Mouse (Mus musculus) embryonic facial prominence, embryonic 10.5 days (tissue): ENCODE results near the gene Trim75. TPM values are rescaled to one million over a fixed set of nuclear protein-coding genes. Genes with fewer than 3 reads are reported as not detected.
"Not testable (repeated sequence)": the region's sequence is repeated elsewhere in the genome, so short reads cannot be mapped to it uniquely, and the experiment has no call there.

ENCODE experiments used
- DNase-seq: peaks from one replicate; pipeline ENCODE4 v3.0.0-alpha.2; 2017; ENCODE audit warnings: low spot score
- H3K27ac ChIP-seq: fragments of 300-500 bp; sonication (generic); replicated peaks from 2 replicates; pipeline ENCODE4 v1.5.1; 2016; ENCODE audit warnings: mild to moderate bottlenecking
- H3K27me3 ChIP-seq: fragments of 300-500 bp; sonication (generic); replicated peaks from 2 replicates; pipeline ENCODE4 v1.6.1; 2016; ENCODE audit warnings: low read depth, mild to moderate bottlenecking; ENCODE audit not compliant: poor library complexity, severe bottlenecking
- H3K36me3 ChIP-seq: fragments of 300-500 bp; sonication (generic); replicated peaks from 2 replicates; pipeline ENCODE4 v1.6.1; 2016; ENCODE audit warnings: mild to moderate bottlenecking, moderate library complexity
- H3K4me1 ChIP-seq: fragments of 300-500 bp; sonication (generic); 2 replicates; pipeline ENCODE4 v1.6.1; 2016
- H3K4me3 ChIP-seq: fragments of 300-500 bp; sonication (generic); 2 replicates; pipeline ENCODE4 v1.5.1; 2016; ENCODE audit warnings: mild to moderate bottlenecking, moderate library complexity
- H3K9me3 ChIP-seq: fragments of 300-500 bp; sonication (generic); 2 replicates; pipeline ENCODE4 v1.6.1; 2016; ENCODE audit warnings: mild to moderate bottlenecking
- WGBS: fragments of 180-500 bp; shearing (Covaris S2); methylation state at CpG from one replicate; pipeline ENCODE4 v1.1.7; 2016; 5-methylcytosine and 5-hydroxymethylcytosine counted together
- polyA plus RNA-seq: library from polyadenylated mRNA; unstranded; fragments of >200 nt; fragmentation: Nextera tagmentation; extraction: Ambion mirVana; gene quantifications from 2 replicates; pipeline ENCODE4 v1.2.1, GENCODE M21; 2016

Gene Trim75
- not detected in 2 replicates for polyA plus RNA-seq

GRCm38 (mm10) chr8:64987731-64988130 lies at the start of gene Trim75:
Gene Trim75 (minus strand): TSS chr8:64987831.
- Histone ChIP-seq H3K9me3 (no peaks in the 10 kb centered on the region), H3K4me1 (peaks cover 6% of the 10 kb centered on the region; the same call in 1 of the 2 replicates), H3K27me3 (no peaks in the 10 kb centered on the region), H3K27ac (no peak within 1 kb of the TSS), H3K36me3 (no peaks in the 10 kb centered on the region), H3K4me3 (no peak within 1 kb of the TSS)
- 88% methylated on average over 4 of the region's 4 CpGs for WGBS
- no peak for DNase-seq

DNA sequence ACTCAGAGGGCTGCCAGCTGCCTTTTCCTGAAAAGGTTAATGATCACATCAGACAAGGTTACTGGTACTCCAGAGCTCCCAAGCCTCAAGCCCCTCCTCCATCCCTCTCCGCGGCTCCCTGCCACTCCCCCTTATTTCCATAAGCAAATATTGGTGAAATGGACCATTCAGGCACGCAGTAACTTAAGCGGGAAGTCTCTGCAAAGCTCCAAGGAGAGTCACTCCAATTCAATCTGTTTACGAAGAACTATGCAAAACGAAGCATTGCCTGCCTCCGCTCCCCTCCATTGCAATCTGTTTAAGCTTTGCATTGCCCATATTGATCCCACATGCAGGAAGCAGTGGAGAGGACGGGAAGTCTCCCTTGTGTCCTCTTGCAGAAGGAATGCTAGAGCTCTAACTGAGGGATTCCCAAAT lies 49.5 kb upstream of the Trim75 start, which contains the start of gene Apela:
Gene Apela (minus strand): TSS at position 220 of the 417 bp plus-strand sequence.
- H3K36me3 ChIP-seq: no peaks in the 10 kb centered on the region
- H3K4me1 ChIP-seq: peaks cover 39% of the 10 kb centered on the region
- peak within 1 kb of the TSS; percentile 51 for H3K4me3 ChIP-seq
- no peaks in the 10 kb centered on the region for H3K9me3 ChIP-seq
- H3K27ac ChIP-seq: peak within 1 kb of the TSS; percentile 40
- under 1% methylated on average over 8 of the region's 8 CpGs for WGBS
- H3K27me3 ChIP-seq: no peaks in the 10 kb centered on the region
- DNase-seq: peak; percentile 78

- no peak for DNase-seq
- peaks cover 39% of the 10 kb centered on the region for H3K4me1 ChIP-seq
- no peaks in the 10 kb centered on the region for H3K9me3 ChIP-seq
- H3K36me3 ChIP-seq: no peaks in the 10 kb centered on the region
- H3K4me3 ChIP-seq: no peak overlapping the region
- WGBS: 51% methylated on average over 2 of the region's 2 CpGs
- H3K27ac ChIP-seq: no peak overlapping the region; the same call in 1 of the 2 replicates
- no peaks in the 10 kb centered on the region for H3K27me3 ChIP-seq
Observed at GRCm38 (mm10) chr8:65034136-65034535, 46.5 kb upstream of the Trim75 start.

DNA sequence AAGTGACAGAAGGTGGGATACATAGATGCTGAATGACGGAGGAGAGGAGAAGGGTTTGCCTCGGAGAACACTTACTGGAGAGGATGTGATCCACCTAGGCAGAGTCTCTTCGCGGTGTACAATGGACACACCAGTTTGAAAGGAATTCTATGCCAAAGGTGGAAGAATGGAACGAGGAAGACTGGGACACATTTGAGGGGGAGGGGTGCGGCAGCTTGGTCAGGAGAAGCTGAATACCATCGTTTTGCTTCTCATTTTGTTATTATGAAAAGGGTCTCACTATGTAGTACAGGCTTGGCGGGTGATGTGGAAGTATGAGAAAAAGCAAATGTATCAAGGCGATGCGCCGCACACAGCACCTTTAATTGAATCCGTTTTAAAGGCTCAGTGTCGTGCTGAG lies 45.4 kb upstream of the Trim75 start:
- WGBS: 85% methylated on average over 13 of the region's 13 CpGs
- no peaks in the 10 kb centered on the region for H3K27me3 ChIP-seq
- peaks cover 39% of the 10 kb centered on the region for H3K4me1 ChIP-seq
- no peaks in the 10 kb centered on the region for H3K9me3 ChIP-seq
- no peak overlapping the region for H3K27ac ChIP-seq
- no peak overlapping the region for H3K4me3 ChIP-seq
- no peak for DNase-seq
- H3K36me3 ChIP-seq: no peaks in the 10 kb centered on the region

DNA sequence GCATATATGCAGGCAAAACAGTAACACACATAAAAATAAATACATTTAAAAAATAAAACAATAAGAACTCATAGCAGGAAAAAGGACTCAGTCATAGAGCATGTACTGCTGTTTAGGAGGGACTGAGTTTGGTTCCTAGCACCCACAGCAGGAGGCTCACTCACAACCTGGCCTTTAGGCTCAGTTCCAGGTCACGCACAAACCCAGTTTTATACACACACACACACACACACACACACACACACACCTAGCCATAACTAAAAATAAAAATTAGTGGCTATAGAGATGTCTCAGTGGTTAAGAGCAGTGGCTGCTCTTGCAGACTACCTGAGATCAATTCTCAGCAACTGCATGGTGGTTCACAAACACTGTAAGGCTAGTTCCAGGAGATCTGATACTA lies 44.5 kb upstream of the Trim75 start:
- H3K9me3 ChIP-seq: no peaks in the 10 kb centered on the region
- H3K27me3 ChIP-seq: no peaks in the 10 kb centered on the region
- DNase-seq: no peak
- no peak overlapping the region for H3K27ac ChIP-seq
- no peak overlapping the region for H3K4me3 ChIP-seq
- H3K36me3 ChIP-seq: no peaks in the 10 kb centered on the region
- WGBS: 96% methylated on average over 1 of the region's 1 CpGs
- H3K4me1 ChIP-seq: peaks cover 31% of the 10 kb centered on the region

DNA sequence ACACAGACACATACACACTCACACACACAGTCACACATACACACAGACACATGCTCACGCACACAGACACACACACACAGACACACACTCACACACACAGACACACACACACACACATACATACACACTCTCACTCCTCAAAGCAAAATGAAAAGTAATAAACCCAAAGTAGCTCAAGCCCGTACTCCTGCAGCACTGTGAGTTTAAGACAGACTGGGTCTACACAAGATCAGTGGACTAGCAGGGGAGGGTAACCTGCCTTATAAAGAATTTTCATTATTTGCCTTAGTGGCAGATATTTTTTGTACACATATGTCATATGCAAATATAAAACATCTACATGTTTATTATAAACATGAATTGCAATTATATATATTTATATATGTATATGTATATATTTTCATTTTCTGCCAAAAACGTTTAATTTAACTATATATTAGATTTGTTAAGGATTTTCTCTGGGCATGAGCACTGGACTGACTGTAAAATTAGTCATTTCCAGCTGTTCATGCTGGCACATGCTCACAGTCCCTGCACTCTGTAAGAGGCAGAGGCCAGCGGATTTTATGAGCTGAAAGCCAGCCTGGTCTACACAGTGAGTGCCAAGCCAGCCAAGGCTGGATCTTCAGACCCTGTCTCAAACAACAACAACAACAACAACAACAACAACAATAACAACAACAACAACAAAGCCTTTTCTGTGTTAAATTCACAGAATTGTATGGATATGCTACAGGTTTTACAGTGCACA lies 43.3 kb upstream of the Trim75 start:
- H3K9me3 ChIP-seq: no peaks in the 10 kb centered on the region
- 80% methylated on average over 4 of the region's 4 CpGs for WGBS
- no peaks in the 10 kb centered on the region for H3K36me3 ChIP-seq
- DNase-seq: no peak
- H3K27ac ChIP-seq: no peak overlapping the region
- H3K27me3 ChIP-seq: no peaks in the 10 kb centered on the region
- H3K4me3 ChIP-seq: no peak overlapping the region
- H3K4me1 ChIP-seq: peaks cover 24% of the 10 kb centered on the region

- no peak overlapping the region for H3K27ac ChIP-seq
- H3K4me3 ChIP-seq: no peak overlapping the region
- H3K4me1 ChIP-seq: peaks cover 13% of the 10 kb centered on the region
- WGBS: 74% methylated on average over 4 of the region's 4 CpGs
- H3K27me3 ChIP-seq: no peaks in the 10 kb centered on the region
- H3K9me3 ChIP-seq: no peaks in the 10 kb centered on the region
- H3K36me3 ChIP-seq: no peaks in the 10 kb centered on the region
- no peak for DNase-seq
Observed at GRCm38 (mm10) chr8:65029776-65030175, 42.1 kb upstream of the Trim75 start.

DNA sequence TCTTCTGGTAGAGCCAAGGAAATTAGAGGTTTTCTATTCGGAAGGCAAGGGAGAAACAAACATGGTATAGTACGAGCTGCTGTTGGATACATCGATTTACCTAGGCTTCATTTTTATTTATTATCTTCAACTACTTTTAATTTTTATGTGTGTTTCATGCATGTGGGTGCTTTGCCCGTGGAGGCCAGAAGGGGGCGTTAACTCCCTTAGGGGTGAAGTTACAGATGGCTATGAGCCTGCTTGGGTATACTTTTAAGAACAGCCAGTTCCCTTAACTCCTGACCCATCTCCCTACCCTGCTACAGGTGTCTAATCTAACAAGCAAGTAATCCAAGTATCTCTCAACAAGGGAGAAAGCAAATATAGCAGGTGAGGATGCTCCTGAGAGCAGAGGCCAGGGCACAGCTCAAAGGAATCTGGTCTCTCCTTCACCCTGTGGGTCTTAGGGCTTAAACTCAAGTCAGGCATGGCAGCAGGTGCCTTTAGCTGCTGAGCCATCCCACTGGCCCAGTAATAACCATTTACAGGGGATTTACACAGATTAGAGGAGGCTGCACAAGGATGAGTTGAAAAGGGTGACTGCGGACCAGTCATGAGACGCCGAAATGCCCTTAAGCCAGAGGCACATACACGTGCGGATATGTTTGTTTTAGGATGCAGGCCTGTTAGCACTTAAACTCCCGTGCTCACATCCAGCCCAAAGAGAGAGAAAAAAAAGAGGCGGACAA lies 41.5 kb upstream of the Trim75 start:
- Histone ChIP-seq H3K27me3 (no peaks in the 10 kb centered on the region), H3K4me1 (peaks cover 7% of the 10 kb centered on the region), H3K4me3 (no peak overlapping the region), H3K27ac (no peak overlapping the region), H3K36me3 (no peaks in the 10 kb centered on the region), H3K9me3 (no peaks in the 10 kb centered on the region)
- 78% methylated on average over 12 of the region's 12 CpGs for WGBS
- no peak for DNase-seq

DNA sequence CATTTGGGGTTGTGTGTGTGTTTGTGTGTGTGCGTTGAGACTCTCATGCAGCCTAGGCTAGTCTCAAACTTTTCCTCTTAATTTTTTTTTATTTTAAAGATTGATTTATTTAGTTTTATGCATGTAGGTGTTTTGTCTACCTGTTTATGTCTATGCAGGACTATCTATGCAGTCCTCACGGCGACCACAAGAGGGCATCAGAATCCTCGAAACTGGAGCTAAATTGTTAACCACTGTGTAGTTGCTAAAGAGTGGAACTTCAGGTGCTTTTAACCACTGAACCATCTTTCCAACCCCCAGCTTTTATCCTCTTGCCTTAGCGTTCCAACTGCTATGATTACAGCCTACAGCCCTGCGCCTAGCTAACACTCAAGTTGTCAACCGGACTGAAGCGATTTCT lies 34.9 kb upstream of the Trim75 start:
- Histone ChIP-seq H3K4me1 (no peaks in the 10 kb centered on the region), H3K36me3 (no peaks in the 10 kb centered on the region), H3K9me3 (no peaks in the 10 kb centered on the region), H3K27ac (no peak overlapping the region), H3K27me3 (no peaks in the 10 kb centered on the region), H3K4me3 (no peak overlapping the region)
- DNase-seq: peak; percentile 66
- WGBS: 49% methylated on average over 8 of the region's 8 CpGs

GRCm38 (mm10) chr8:65018423-65018822 lies 30.8 kb upstream of the Trim75 start, which contains the start of the genes Trim61 and Trim60:
Gene Trim61 (minus strand): TSS chr8:65018523.
Gene Trim60 (minus strand): TSS chr8:65018584.
- WGBS: 88% methylated on average over 8 of the region's 8 CpGs
- Histone ChIP-seq H3K4me1 (no peaks in the 10 kb centered on the region), H3K4me3 (no peak within 1 kb of the TSS), H3K27ac (no peak within 1 kb of the TSS), H3K27me3 (no peaks in the 10 kb centered on the region), H3K9me3 (no peaks in the 10 kb centered on the region), H3K36me3 (no peaks in the 10 kb centered on the region)
- DNase-seq: no peak

DNA sequence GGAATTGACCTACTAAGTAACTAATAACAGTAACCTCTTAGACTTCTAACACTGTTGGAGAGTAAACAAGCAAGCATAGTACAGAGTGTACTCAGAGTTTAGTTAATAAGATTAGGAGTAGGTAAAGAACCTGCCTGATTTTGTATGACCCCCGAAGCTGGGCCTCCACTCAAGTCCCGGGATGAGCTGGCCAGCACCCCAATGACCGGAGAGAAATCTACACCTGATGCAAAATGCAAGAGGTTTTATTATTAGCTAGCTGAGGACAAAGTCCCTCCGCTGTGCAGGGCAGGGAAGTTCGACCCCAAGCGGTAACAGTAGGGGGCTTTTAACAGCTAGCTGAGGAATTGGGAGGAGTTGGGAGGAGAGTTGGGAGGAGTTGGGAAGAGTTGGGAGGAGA lies 20.0 kb upstream of the Trim75 start:
- H3K4me1 ChIP-seq, H3K9me3 ChIP-seq, H3K36me3 ChIP-seq, H3K27me3 ChIP-seq, DNase-seq, H3K4me3 ChIP-seq, H3K27ac ChIP-seq: not testable (repeated sequence)
- WGBS: 84% methylated on average over 6 of the region's 6 CpGs

DNA sequence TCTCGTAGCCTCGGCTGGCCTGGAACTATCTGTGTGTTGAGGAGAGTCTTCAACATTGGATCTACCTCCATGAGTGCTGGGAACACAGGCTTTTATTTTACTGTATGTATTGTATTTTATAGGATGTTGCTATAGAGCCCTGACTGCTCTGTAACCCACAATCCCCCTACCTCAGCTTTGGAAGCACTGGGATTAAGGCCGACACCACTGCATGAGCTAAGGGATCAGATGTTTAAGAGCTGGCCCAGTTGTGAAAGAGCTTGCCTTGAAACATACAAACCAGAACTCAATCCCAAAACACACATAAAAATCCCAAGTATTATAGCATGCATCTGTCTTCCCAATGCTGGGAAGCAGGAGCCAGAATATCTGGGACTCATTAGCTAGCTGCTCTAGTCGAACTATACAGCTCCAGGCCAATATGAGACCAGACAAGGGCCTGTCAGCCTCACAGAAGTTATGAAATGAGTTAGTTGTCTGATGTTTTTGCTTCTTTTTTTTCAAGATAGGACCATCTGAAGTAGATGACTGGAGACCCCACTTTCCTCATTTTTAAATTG lies 11.3 kb upstream of the Trim75 start:
- 87% methylated on average over 4 of the region's 4 CpGs for WGBS
- Histone ChIP-seq H3K4me3 (no peak overlapping the region), H3K27me3 (no peaks in the 10 kb centered on the region), H3K36me3 (no peaks in the 10 kb centered on the region), H3K27ac (no peak overlapping the region), H3K4me1 (no peaks in the 10 kb centered on the region), H3K9me3 (no peaks in the 10 kb centered on the region)
- no peak for DNase-seq
